Mouse (Mus musculus) G1E (cell line): ENCODE measurements around the gene Ovol3.

ENCODE experiments used
- CTCF ChIP-seq: IDR thresholded peaks from 2 replicates; pipeline ENCODE4 v1.5.1; 2012; ENCODE audit warnings: low read depth, low read length, inconsistent platforms, mixed read lengths
- GATA1 ChIP-seq: IDR thresholded peaks from 2 replicates; pipeline ENCODE4 v1.6.1; 2012; ENCODE audit warnings: borderline replicate concordance, low read length, inconsistent platforms, mixed read lengths
- GATA2 ChIP-seq: IDR thresholded peaks from 2 replicates; pipeline ENCODE4 v1.6.1; 2012; ENCODE audit warnings: low read depth, low read length, inconsistent platforms, borderline replicate concordance
- TAL1 ChIP-seq: conservative IDR thresholded peaks from 2 replicates; pipeline ENCODE4 v1.6.1; 2012; ENCODE audit warnings: low read depth, low read length, inconsistent platforms, mixed read lengths

GRCm38 (mm10) chr7:30251956-30252954, 16.7 kb upstream of the Ovol3 start:
- no peak for TF ChIP-seq GATA2
- TF ChIP-seq CTCF = no peak
- TF ChIP-seq GATA1 = no peak
- no peak for TF ChIP-seq TAL1
